ENCODE assay signal across 11 mouse cellular contexts in genomic region chr8:87772894-87773502, GRCm38 (mm10).
"Had no signal": no experiment of that assay in that cellular context is flagged by ENCODE, and none has a peak within 500 bp of the region (broad histone marks: within the 10 kb centered on the region; RNA-seq: fewer than 3 reads in every experiment).

No protein-coding gene starts in this region.

- H3K9ac ChIP-seq: limb, embryonic 15.5 days; liver, embryonic 12.5 days; lung, embryonic 15.5 days; midbrain, embryonic 12.5 days; neural tube, embryonic 13.5 days had no signal

- H3K4me1 ChIP-seq: liver, embryonic 12.5 days; lung, embryonic 15.5 days had no signal

- ATAC-seq: liver, embryonic 12.5 days; midbrain, embryonic 16.5 days had no signal

- H3K27me3 ChIP-seq: limb, embryonic 15.5 days; liver, embryonic 12.5 days; lung, embryonic 15.5 days; midbrain, embryonic 12.5 days; neural tube, embryonic 13.5 days had no signal

- H3K4me2 ChIP-seq: limb, embryonic 15.5 days; liver, embryonic 12.5 days; lung, embryonic 15.5 days; midbrain, embryonic 12.5 days; neural tube, embryonic 13.5 days had no signal

- H3K4me3 ChIP-seq: limb, embryonic 15.5 days; liver, embryonic 12.5 days; lung, embryonic 15.5 days; midbrain, embryonic 12.5 days; neural tube, embryonic 13.5 days had no signal

- DNase-seq: kidney, postnatal 25 days; retina, postnatal 1 day; right cerebral cortex, postnatal 4 days; spleen, adult 18-20 months; thymus, postnatal 36 days had no signal

- H3K36me3 ChIP-seq: liver, embryonic 12.5 days; lung, embryonic 15.5 days had no signal

- H3K9me3 ChIP-seq: limb, embryonic 15.5 days; liver, embryonic 12.5 days; lung, embryonic 15.5 days; midbrain, embryonic 12.5 days; neural tube, embryonic 13.5 days had no signal

- H3K27ac ChIP-seq: limb, embryonic 15.5 days; liver, embryonic 12.5 days; lung, embryonic 15.5 days; midbrain, embryonic 12.5 days; neural tube, embryonic 13.5 days had no signal
